Mouse (Mus musculus) testis, adult 2 months (tissue): Measurements from ENCODE around the gene Ddrgk1.

ENCODE experiments used
- CTCF ChIP-seq: fragments of 200-500 bp; IDR thresholded peaks from 2 replicates; pipeline ENCODE4 v1.5.1; 2012; ENCODE audit warnings: low read depth, mild to moderate bottlenecking, inconsistent platforms, low read length, moderate library complexity; ENCODE audit not compliant: control insufficient read depth, insufficient read depth, insufficient replicate concordance
- POLR2A ChIP-seq: fragments of 200-500 bp; IDR thresholded peaks from 2 replicates; pipeline ENCODE4 v1.6.1; 2012; ENCODE audit warnings: low read depth, mild to moderate bottlenecking, inconsistent platforms, low read length, moderate library complexity; ENCODE audit not compliant: control insufficient read depth

DNA sequence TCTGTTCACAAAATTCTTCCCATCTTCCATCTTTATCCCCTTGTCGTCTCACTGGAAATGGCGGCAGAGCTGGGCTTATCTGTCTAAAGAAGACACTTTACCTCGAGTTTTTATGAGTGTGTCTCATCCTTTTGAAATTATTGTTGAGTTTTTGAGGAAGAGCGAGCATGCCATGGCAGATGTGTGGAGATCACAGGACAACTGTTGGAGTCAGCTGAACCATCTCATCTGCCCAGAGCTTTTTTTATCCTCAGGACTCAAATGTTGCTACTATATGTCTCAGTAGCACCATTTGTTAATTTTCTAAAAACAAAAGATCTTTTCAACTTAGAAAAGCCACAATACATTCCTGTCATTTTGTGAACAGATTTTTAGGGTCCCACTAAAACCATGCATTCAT, 19.3 kb downstream of the Ddrgk1 start:
- no peak for TF ChIP-seq POLR2A
- TF ChIP-seq CTCF, result no peak
